19 mouse cellular contexts compared by ENCODE assay signal in the genomic region with DNA sequence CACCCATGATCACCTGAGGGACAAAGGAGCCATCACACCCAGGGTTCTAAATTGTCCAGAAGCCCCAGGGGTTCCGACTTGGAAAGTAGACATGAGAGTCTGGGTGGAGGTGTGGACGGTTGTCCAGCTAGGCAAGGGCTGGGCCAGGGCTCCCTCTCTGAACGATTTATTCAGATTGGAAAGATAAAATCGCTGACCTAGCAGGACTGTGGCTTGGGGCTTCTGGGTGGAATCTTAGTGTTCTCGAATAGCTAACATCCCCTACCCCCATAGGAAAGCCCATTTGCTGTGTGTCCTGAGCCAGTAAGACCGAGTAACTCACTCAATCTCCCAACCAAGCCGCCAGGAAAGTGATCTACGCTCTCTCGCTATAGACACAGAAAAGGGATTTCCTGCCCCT. TPM values are rescaled to one million over a fixed set of nuclear protein-coding genes. Genes with fewer than 3 reads are reported as not detected.
DNase-seq lines count a peak whose midpoint lies in the region; ATAC-seq and TF ChIP-seq lines count a peak whose summit lies in the region.
"Had no signal": no experiment of that assay in that cellular context is flagged by ENCODE, and none has a peak within 500 bp of the region (broad histone marks: within the 10 kb centered on the region; RNA-seq: fewer than 3 reads in every experiment).

No protein-coding gene starts in this region.

- no peaks in the 10 kb centered on the region for H3K9me3 ChIP-seq in heart, embryonic 10.5 days
- H3K9me3 ChIP-seq in liver, embryonic 12.5 days (replicated peaks), result no peaks in the 10 kb centered on the region
- no peaks in the 10 kb centered on the region for H3K9me3 ChIP-seq in ES-E14 (ENCODE audit: control insufficient read depth, insufficient read depth, low read depth, low read length)
- H3K9me3 ChIP-seq: embryonic facial prominence, embryonic 13.5 days; forebrain, embryonic 12.5 days; hindbrain, embryonic 12.5 days had no signal

- H3K79me2 ChIP-seq in myocyte (ENCODE audit: control insufficient read depth, insufficient read depth), result no peaks in the 10 kb centered on the region

- no peak overlapping the region for H3K4me3 ChIP-seq in heart, embryonic 10.5 days
- no peak overlapping the region for H3K4me3 ChIP-seq in liver, embryonic 12.5 days
- H3K4me3 ChIP-seq in ES-E14 (ENCODE audit: insufficient read depth in 1 of 2, low read depth in 1 of 2, low read length in 2 of 2, poor library complexity in 1 of 2, severe bottlenecking in 1 of 2) (no peak overlapping the region), myocyte (no peak overlapping the region)
- H3K4me3 ChIP-seq: embryonic facial prominence, embryonic 13.5 days; forebrain, embryonic 12.5 days; hindbrain, embryonic 12.5 days had no signal

- in situ Hi-C loops in ES-E14 (cut with MboI; ENCODE audit: low sequenced_read_pairs in 2 of 2, unreplicated experiment in 2 of 2), result no loop called here

- no peaks in the 10 kb centered on the region for H3K36me3 ChIP-seq in heart, embryonic 10.5 days
- no peaks in the 10 kb centered on the region for H3K36me3 ChIP-seq in liver, embryonic 12.5 days
- H3K36me3 ChIP-seq in ES-E14 (ENCODE audit: control insufficient read depth, insufficient read depth, low read length, poor library complexity, severe bottlenecking) (peaks cover 64% of the 10 kb centered on the region), myocyte (ENCODE audit: control insufficient read depth, insufficient read depth) (no peaks in the 10 kb centered on the region)
- H3K36me3 ChIP-seq: forebrain, embryonic 12.5 days; hindbrain, embryonic 12.5 days had no signal

- no peak for TF ChIP-seq POLR2A in myocyte (IDR thresholded peaks at IDR 0.05; ENCODE audit: insufficient read length, low read depth)

- no peak overlapping the region for H3K4me2 ChIP-seq in liver, embryonic 12.5 days
- peak overlapping the region; percentile 45 for H3K4me2 ChIP-seq in myocyte (ENCODE audit: low read depth)
- H3K4me2 ChIP-seq: embryonic facial prominence, embryonic 13.5 days; forebrain, embryonic 12.5 days; hindbrain, embryonic 12.5 days had no signal

- ATAC-seq in liver, embryonic 12.5 days, result no peak
- ATAC-seq in megakaryocyte progenitor cell, adult 5-6 weeks (replicated peaks; ENCODE audit: poor library complexity), result no peak
- ATAC-seq: forebrain, embryonic 16.5 days; hindbrain, postnatal 0 days had no signal

- peaks cover 33% of the 10 kb centered on the region for H3K4me1 ChIP-seq in heart, embryonic 10.5 days
- peaks cover 78% of the 10 kb centered on the region for H3K4me1 ChIP-seq in liver, embryonic 12.5 days
- peaks cover under 1 to 2% of the 10 kb centered on the region in 2 experiments; a peak in 2 of 4 replicates for H3K4me1 ChIP-seq in ES-E14 (ENCODE audit: control insufficient read depth in 2 of 2, insufficient read depth in 2 of 2, low read length in 2 of 2, poor library complexity in 1 of 2)

- no peak overlapping the region for H3ac ChIP-seq in myocyte (ENCODE audit: control insufficient read depth, insufficient read length)

- WGBS in heart, embryonic 10.5 days, result 71% methylated on average over 9 of the region's 9 CpGs
- 53% methylated on average over 9 of the region's 9 CpGs for WGBS in liver, embryonic 12.5 days (ENCODE audit: insufficient replicate concordance)

- H3K9ac ChIP-seq in liver, embryonic 12.5 days, result 0 out of 2 replicates have a peak overlapping the region, but pooled peaks have one; percentile 74
- no peak overlapping the region for H3K9ac ChIP-seq in ES-E14 (ENCODE audit: insufficient read depth, low read depth, low read length, poor library complexity, severe bottlenecking)
- H3K9ac ChIP-seq: embryonic facial prominence, embryonic 13.5 days; forebrain, embryonic 12.5 days; hindbrain, embryonic 12.5 days had no signal

- H3K27ac ChIP-seq in heart, embryonic 10.5 days, result 0 out of 2 replicates have a peak overlapping the region, but pooled peaks have one; percentile 62
- peak overlapping the region; percentile 99; the same call in 1 of the 2 replicates for H3K27ac ChIP-seq in liver, embryonic 12.5 days
- no peak overlapping the region for H3K27ac ChIP-seq in ES-E14 (ENCODE audit: insufficient read depth, low read depth, low read length, poor library complexity, severe bottlenecking)
- H3K27ac ChIP-seq: embryonic facial prominence, embryonic 13.5 days; forebrain, embryonic 12.5 days; hindbrain, embryonic 12.5 days; hindbrain, postnatal 0 days had no signal

- peaks cover 4% of the 10 kb centered on the region; the same call in 1 of the 2 replicates for H3K27me3 ChIP-seq in heart, embryonic 10.5 days (ENCODE audit: insufficient read depth, poor library complexity, severe bottlenecking)
- peaks cover 36% of the 10 kb centered on the region for H3K27me3 ChIP-seq in liver, embryonic 12.5 days (replicated peaks)
- H3K27me3 ChIP-seq in myocyte (ENCODE audit: control insufficient read depth, insufficient read depth, insufficient read length), result peaks cover 54% of the 10 kb centered on the region
- H3K27me3 ChIP-seq: embryonic facial prominence, embryonic 13.5 days; forebrain, embryonic 12.5 days; hindbrain, embryonic 12.5 days had no signal

- DNase-seq in heart, embryonic 10.5 days (ENCODE audit: low spot score), result no peak
- no peak for DNase-seq in heart, adult 9 months (ENCODE audit: low spot score in 2 of 2)
- no peak for DNase-seq in liver
- no peak for DNase-seq in ES-E14 (ENCODE audit: low read depth, low spot score)
- DNase-seq: adrenal gland, adult 2 months; adrenal gland, postnatal 25 days; cerebellum, adult 18-20 months; cerebellum, adult 9-11 months; cerebellum, postnatal 36 days; gastrocnemius, postnatal 25 days had no signal

TF ChIP-seq in ES-E14, 5 proteins besides CTCF, POLR2A, EP300 and RAD21:
- TF ChIP-seq MAFK (IDR thresholded peaks at IDR 0.05; ENCODE audit: insufficient read depth, low read depth, low read length) (peak; percentile 10; the same call in 1 of the 2 replicates), CHD2 (IDR thresholded peaks at IDR 0.05; ENCODE audit: low read depth, low read length) (no peak)

TF ChIP-seq in myocyte, 11 proteins besides CTCF, POLR2A, EP300 and RAD21:
- no peak for TF ChIP-seq TCF12 (IDR thresholded peaks at IDR 0.05; ENCODE audit: insufficient read depth, poor library complexity, severe bottlenecking)
- TF ChIP-seq REST (IDR thresholded peaks at IDR 0.05; ENCODE audit: insufficient read depth, insufficient read length), result no peak
- no peak for TF ChIP-seq MYOG (IDR thresholded peaks at IDR 0.05; ENCODE audit: control insufficient read depth in 1 of 3, insufficient read depth in 1 of 3, insufficient read length in 2 of 3, low read depth in 2 of 3)
TF ChIP-seq in myocyte: peak in this region for 0.

RNA-seq across cellular contexts. Expression of a gene that starts 46.5 kb away (rescaled TPM):
- 1.0 and 4.5 TPM in 2 replicates for polyA plus RNA-seq in heart, embryonic 10.5 days (2016; fragmentation: Nextera tagmentation; extraction: Ambion mirVana)
- polyA plus RNA-seq in liver, embryonic 12.5 days (2016; fragmentation: Nextera tagmentation; extraction: Ambion mirVana), result 5.1 and 6.5 TPM in 2 replicates
- 234 and 330 TPM in 2 replicates for total RNA-seq in ES-E14 (2012; rRNA removed)
- 0.07 TPM for polyA plus RNA-seq in myocyte (2012; fragmentation: generic; extraction: Trizol)
- total RNA-seq in megakaryocyte progenitor cell, adult 5-6 weeks (2015), result not detected in 2 replicates
- total RNA-seq in megakaryocyte progenitor cell, adult 5-6 weeks (2017), result not detected in 2 replicates
- total RNA-seq: granulocyte monocyte progenitor cell, adult 5-6 weeks had no signal
